Mouse (Mus musculus) forebrain, embryonic 15.5 days (tissue): Measurements from ENCODE around the gene Gtpbp1. TPM values are rescaled to one million over a fixed set of nuclear protein-coding genes. Genes with fewer than 3 reads are reported as not detected.

Source experiments
- ATAC-seq: fragments of 200-750 bp; cut with Nextera tagmentation; replicated peaks from 2 replicates; pipeline ENCODE4 v1.8.0; 2017; ENCODE audit warnings: mild to moderate bottlenecking, moderate TSS enrichment, moderate library complexity
- H3K27ac ChIP-seq: fragments of 300-500 bp; sonication (generic); replicated peaks from 2 replicates; pipeline ENCODE4 v1.5.1; 2015; ENCODE audit warnings: mild to moderate bottlenecking, inconsistent platforms
- H3K27me3 ChIP-seq: fragments of 300-500 bp; sonication (generic); 2 replicates; pipeline ENCODE4 v1.6.1; 2015; ENCODE audit warnings: inconsistent platforms
- H3K36me3 ChIP-seq: fragments of 300-500 bp; sonication (generic); 2 replicates; pipeline ENCODE4 v1.6.1; 2015; ENCODE audit warnings: mild to moderate bottlenecking, inconsistent platforms
- H3K4me1 ChIP-seq: fragments of 300-500 bp; sonication (generic); 2 replicates; pipeline ENCODE4 v1.6.1; 2015; ENCODE audit warnings: inconsistent platforms
- H3K4me2 ChIP-seq: fragments of 300-500 bp; sonication (generic); replicated peaks from 2 replicates; pipeline ENCODE4 v1.6.1; 2015; ENCODE audit warnings: mild to moderate bottlenecking, inconsistent platforms
- H3K4me3 ChIP-seq: fragments of 300-500 bp; sonication (generic); 2 replicates; pipeline ENCODE4 v1.5.1; 2015; ENCODE audit warnings: mild to moderate bottlenecking, inconsistent platforms
- H3K9ac ChIP-seq: fragments of 300-500 bp; sonication (generic); replicated peaks from 2 replicates; pipeline ENCODE4 v1.6.1; 2015; ENCODE audit warnings: mild to moderate bottlenecking, inconsistent platforms
- H3K9me3 ChIP-seq: fragments of 300-500 bp; sonication (generic); 2 replicates; pipeline ENCODE4 v1.6.1; 2016; ENCODE audit warnings: inconsistent platforms
- WGBS: fragments of 180-500 bp; shearing (Covaris S2); methylation state at CpG from one replicate; pipeline ENCODE4 v1.1.7; 2015; ENCODE audit warnings: mixed read lengths; 5-methylcytosine and 5-hydroxymethylcytosine counted together
- polyA plus RNA-seq: library from polyadenylated mRNA; unstranded; fragments of >200 nt; fragmentation: Nextera tagmentation; extraction: Ambion mirVana; gene quantifications from 2 replicates; pipeline ENCODE4 v1.2.1, GENCODE M21; 2015

Gene Gtpbp1
- polyA plus RNA-seq, 1 experiment from 2014 or later, result 53.9 TPM

- no peak for ATAC-seq
- Histone ChIP-seq H3K4me1 (peaks cover 68% of the 10 kb centered on the region), H3K27me3 (no peaks in the 10 kb centered on the region), H3K4me3 (peak overlapping the region; percentile 77), H3K9ac (peak overlapping the region; percentile 94), H3K9me3 (no peaks in the 10 kb centered on the region), H3K27ac (peak overlapping the region; percentile 92), H3K4me2 (peak overlapping the region; percentile 60), H3K36me3 (no peaks in the 10 kb centered on the region)
- WGBS, result under 1% methylated on average over 33 of the region's 33 CpGs
Observed at GRCm38 (mm10) chr15:79687175-79687574, 3.5 kb upstream of the Gtpbp1 start.

GRCm38 (mm10) chr15:79687646-79688267 is 2.9 kb upstream of the Gtpbp1 start, which contains the start of gene Josd1:
Josd1 (minus strand) TSS chr15:79687919.
- Histone ChIP-seq H3K4me3 (peak within 1 kb of the TSS; percentile 77), H3K9ac (peak within 1 kb of the TSS; percentile 94), H3K4me2 (peak within 1 kb of the TSS; percentile 60), H3K36me3 (no peaks in the 10 kb centered on the region), H3K9me3 (no peaks in the 10 kb centered on the region), H3K27me3 (no peaks in the 10 kb centered on the region), H3K27ac (peak within 1 kb of the TSS; percentile 92), H3K4me1 (peaks cover 69% of the 10 kb centered on the region)
- under 1% methylated on average over 72 of the region's 72 CpGs for WGBS
- ATAC-seq, result peak; percentile 49

GRCm38 (mm10) chr15:79688268-79688956 is 2.2 kb upstream of the Gtpbp1 start:
- Histone ChIP-seq H3K4me2 (peak overlapping the region; percentile 60), H3K9ac (peak overlapping the region; percentile 94), H3K27ac (peak overlapping the region; percentile 92), H3K9me3 (no peaks in the 10 kb centered on the region), H3K4me3 (peak overlapping the region; percentile 77), H3K36me3 (no peaks in the 10 kb centered on the region), H3K4me1 (peaks cover 69% of the 10 kb centered on the region), H3K27me3 (no peaks in the 10 kb centered on the region)
- 3% methylated on average over 8 of the region's 8 CpGs for WGBS
- no peak for ATAC-seq

GRCm38 (mm10) chr15:79689662-79690425 is 801 bp upstream of the Gtpbp1 start:
- ATAC-seq, result no peak
- 15% methylated on average over 24 of the region's 24 CpGs for WGBS
- H3K4me1 ChIP-seq, result peaks cover 57% of the 10 kb centered on the region
- no peaks in the 10 kb centered on the region for H3K27me3 ChIP-seq
- H3K36me3 ChIP-seq, result 0 out of 2 replicates have a peak, but pooled peaks cover 1% of the 10 kb centered on the region
- no peaks in the 10 kb centered on the region for H3K9me3 ChIP-seq
- peak overlapping the region; percentile 87 for H3K4me3 ChIP-seq
- H3K4me2 ChIP-seq, result peak overlapping the region; percentile 61
- 0 out of 2 replicates have a peak overlapping the region, but pooled peaks have one; percentile 18 for H3K9ac ChIP-seq
- peak overlapping the region; percentile 66 for H3K27ac ChIP-seq

- ATAC-seq, result peak; percentile 27
- no peaks in the 10 kb centered on the region for H3K27me3 ChIP-seq
- H3K4me1 ChIP-seq, result peaks cover 45% of the 10 kb centered on the region
Observed at GRCm38 (mm10) chr15:79691023-79691508, 421 bp downstream of the Gtpbp1 start.

GRCm38 (mm10) chr15:79692334-79692733 is 1.7 kb downstream of the Gtpbp1 start:
- WGBS, result 76% methylated on average over 5 of the region's 5 CpGs
- Histone ChIP-seq H3K9ac (no peak overlapping the region), H3K9me3 (no peaks in the 10 kb centered on the region), H3K36me3 (0 out of 2 replicates have a peak, but pooled peaks cover 4% of the 10 kb centered on the region), H3K4me3 (peak overlapping the region; percentile 87; the same call in 1 of the 2 replicates), H3K4me1 (peaks cover 40% of the 10 kb centered on the region), H3K27me3 (no peaks in the 10 kb centered on the region), H3K27ac (no peak overlapping the region), H3K4me2 (peak overlapping the region; percentile 87)
- no peak for ATAC-seq

More at GRCm38 (mm10) chr15:79691023-79691508, 421 bp downstream of the Gtpbp1 start:
- peak overlapping the region; percentile 90 for H3K27ac ChIP-seq
- under 1% methylated on average over 53 of the region's 53 CpGs for WGBS
- peak overlapping the region; percentile 82 for H3K9ac ChIP-seq
- H3K36me3 ChIP-seq, result 0 out of 2 replicates have a peak, but pooled peaks cover 4% of the 10 kb centered on the region
- peak overlapping the region; percentile 87 for H3K4me3 ChIP-seq
- no peaks in the 10 kb centered on the region for H3K9me3 ChIP-seq
- H3K4me2 ChIP-seq, result peak overlapping the region; percentile 87

- WGBS, result 85% methylated on average over 11 of the region's 11 CpGs
- Histone ChIP-seq H3K27ac (no peak overlapping the region), H3K9me3 (no peaks in the 10 kb centered on the region), H3K9ac (no peak overlapping the region), H3K4me1 (peaks cover 41% of the 10 kb centered on the region), H3K27me3 (no peaks in the 10 kb centered on the region), H3K4me2 (no peak overlapping the region), H3K4me3 (no peak overlapping the region), H3K36me3 (0 out of 2 replicates have a peak, but pooled peaks cover 4% of the 10 kb centered on the region)
- no peak for ATAC-seq
Observed at GRCm38 (mm10) chr15:79693740-79694139, 3.1 kb downstream of the Gtpbp1 start.

- H3K36me3 ChIP-seq, result 0 out of 2 replicates have a peak, but pooled peaks cover 4% of the 10 kb centered on the region
- peaks cover 41% of the 10 kb centered on the region for H3K4me1 ChIP-seq
- no peak overlapping the region for H3K9ac ChIP-seq
- no peak overlapping the region for H3K27ac ChIP-seq
- no peak for ATAC-seq
- H3K9me3 ChIP-seq, result no peaks in the 10 kb centered on the region
- WGBS, result 93% methylated on average over 4 of the region's 4 CpGs
- H3K4me3 ChIP-seq, result no peak overlapping the region
- no peaks in the 10 kb centered on the region for H3K27me3 ChIP-seq
- H3K4me2 ChIP-seq, result no peak overlapping the region
Observed at GRCm38 (mm10) chr15:79694512-79694911, 3.9 kb downstream of the Gtpbp1 start.

- H3K4me1 ChIP-seq, result peaks cover 35% of the 10 kb centered on the region
- H3K27ac ChIP-seq, result no peak overlapping the region
- H3K9ac ChIP-seq, result no peak overlapping the region
- no peaks in the 10 kb centered on the region for H3K27me3 ChIP-seq
- H3K4me2 ChIP-seq, result no peak overlapping the region
- 82% methylated on average over 3 of the region's 3 CpGs for WGBS
- H3K4me3 ChIP-seq, result no peak overlapping the region
- ATAC-seq, result no peak
- 0 out of 2 replicates have a peak, but pooled peaks cover 4% of the 10 kb centered on the region for H3K36me3 ChIP-seq
- H3K9me3 ChIP-seq, result no peaks in the 10 kb centered on the region
Observed at GRCm38 (mm10) chr15:79695516-79695915, 4.9 kb downstream of the Gtpbp1 start.

GRCm38 (mm10) chr15:79696508-79696907 is 5.9 kb downstream of the Gtpbp1 start:
- Histone ChIP-seq H3K36me3 (0 out of 2 replicates have a peak, but pooled peaks cover 4% of the 10 kb centered on the region), H3K9me3 (no peaks in the 10 kb centered on the region), H3K27ac (peak overlapping the region; percentile 66), H3K4me1 (peaks cover 32% of the 10 kb centered on the region), H3K4me2 (no peak overlapping the region), H3K27me3 (no peaks in the 10 kb centered on the region), H3K4me3 (no peak overlapping the region), H3K9ac (no peak overlapping the region)
- no peak for ATAC-seq
- 85% methylated on average over 2 of the region's 2 CpGs for WGBS

GRCm38 (mm10) chr15:79697011-79697410 is 6.4 kb downstream of the Gtpbp1 start:
- WGBS, result 54% methylated on average over 6 of the region's 6 CpGs
- peak; percentile 72 for ATAC-seq
- no peak overlapping the region for H3K4me2 ChIP-seq
- H3K9ac ChIP-seq, result no peak overlapping the region
- H3K27ac ChIP-seq, result peak overlapping the region; percentile 66
- no peaks in the 10 kb centered on the region for H3K27me3 ChIP-seq
- H3K36me3 ChIP-seq, result 0 out of 2 replicates have a peak, but pooled peaks cover 4% of the 10 kb centered on the region
- peaks cover 27% of the 10 kb centered on the region for H3K4me1 ChIP-seq
- no peak overlapping the region for H3K4me3 ChIP-seq
- no peaks in the 10 kb centered on the region for H3K9me3 ChIP-seq
